Mouse (Mus musculus): Measurements from ENCODE around the gene Hsd17b3. TPM values are rescaled to one million over a fixed set of nuclear protein-coding genes. Genes with fewer than 3 reads are reported as not detected.
A peak's percentile ranks its signal among the peaks of the same experiment; 100 is the strongest.

Hsd17b3 gene
- polyA plus RNA-seq, 1 experiment from 2014 or later, result not detected

DNA sequence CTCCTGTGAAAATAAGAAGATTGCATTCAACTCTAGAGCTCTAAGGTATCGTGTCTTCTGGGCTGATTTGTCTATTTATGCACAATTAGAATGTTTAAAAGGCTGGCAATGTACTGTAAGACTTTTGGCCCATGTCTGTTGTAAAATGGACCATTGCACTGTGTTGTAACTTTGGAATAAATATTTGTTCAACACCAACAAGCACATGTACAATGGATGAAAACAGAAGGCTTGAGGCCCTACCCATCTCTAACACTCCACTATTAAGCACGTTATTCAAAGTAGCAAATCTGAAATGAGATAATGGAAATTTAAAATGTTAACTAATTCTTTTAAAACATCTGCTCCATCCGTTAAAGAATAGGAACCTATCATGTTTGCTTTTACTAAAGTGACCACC is 18.1 kb upstream of the Hsd17b3 start:
- Histone ChIP-seq H3K9me3 (no peaks in the 10 kb centered on the region), H3K9ac (no peak overlapping the region), H3K4me1 (replicated peaks) (peaks cover 23% of the 10 kb centered on the region), H3K27ac (replicated peaks) (peak overlapping the region; percentile 54; the same call in 1 of the 2 replicates), H3K4me3 (no peak overlapping the region), H3K4me2 (no peak overlapping the region), H3K36me3 (no peaks in the 10 kb centered on the region), H3K27me3 (no peaks in the 10 kb centered on the region)
- WGBS, result 28% methylated on average over 3 of the region's 3 CpGs
- ATAC-seq (ENCODE audit: low read depth), result no peak

DNA sequence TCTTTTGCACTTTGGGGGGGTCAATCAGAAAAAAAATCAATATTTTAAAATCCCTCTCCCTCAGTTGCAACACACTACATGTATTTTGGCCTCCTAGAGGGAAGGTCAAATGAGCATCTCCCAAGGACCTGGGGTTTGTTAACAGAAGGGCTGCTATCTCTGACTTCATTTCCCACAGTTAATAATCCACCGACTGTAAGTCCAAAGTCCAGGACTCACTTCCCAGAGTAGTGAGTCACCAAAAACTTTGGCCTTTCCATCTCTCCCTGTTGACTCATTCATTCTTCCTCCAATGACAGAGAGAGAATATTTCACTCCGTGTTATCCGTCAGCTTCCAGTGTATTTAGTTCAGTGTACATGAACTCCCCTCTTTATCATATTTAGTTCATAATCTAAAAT is 16.7 kb upstream of the Hsd17b3 start:
- Histone ChIP-seq H3K4me1 (replicated peaks) (peaks cover 23% of the 10 kb centered on the region), H3K4me3 (no peak overlapping the region), H3K27ac (replicated peaks) (no peak overlapping the region), H3K9me3 (no peaks in the 10 kb centered on the region), H3K36me3 (no peaks in the 10 kb centered on the region), H3K27me3 (no peaks in the 10 kb centered on the region), H3K4me2 (no peak overlapping the region), H3K9ac (no peak overlapping the region)
- 86% methylated on average over 3 of the region's 3 CpGs for WGBS
- no peak for ATAC-seq (ENCODE audit: low read depth)

DNA sequence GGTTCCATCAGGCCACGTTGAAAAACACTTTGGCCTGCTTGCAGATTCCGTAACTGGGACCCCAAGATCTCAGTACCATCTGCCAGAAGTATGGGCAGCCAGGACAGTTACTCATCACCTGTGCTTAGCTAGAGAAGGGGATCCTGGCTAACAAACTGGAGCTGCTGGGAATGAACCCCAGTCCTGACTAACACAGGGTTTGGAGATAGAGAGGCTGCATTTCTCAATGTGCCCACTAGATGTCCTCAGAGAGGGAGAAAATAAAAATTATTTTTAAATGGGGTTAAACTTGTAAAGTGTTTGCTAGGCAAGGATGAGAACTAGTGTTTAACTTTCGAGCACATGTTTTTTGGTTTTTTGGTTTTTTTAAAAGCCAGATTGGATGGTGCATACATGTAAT is 11.2 kb upstream of the Hsd17b3 start:
- ATAC-seq (ENCODE audit: low read depth), result peak; percentile 38; the same call in 1 of the 2 replicates
- WGBS, result 66% methylated on average over 3 of the region's 3 CpGs

DNA sequence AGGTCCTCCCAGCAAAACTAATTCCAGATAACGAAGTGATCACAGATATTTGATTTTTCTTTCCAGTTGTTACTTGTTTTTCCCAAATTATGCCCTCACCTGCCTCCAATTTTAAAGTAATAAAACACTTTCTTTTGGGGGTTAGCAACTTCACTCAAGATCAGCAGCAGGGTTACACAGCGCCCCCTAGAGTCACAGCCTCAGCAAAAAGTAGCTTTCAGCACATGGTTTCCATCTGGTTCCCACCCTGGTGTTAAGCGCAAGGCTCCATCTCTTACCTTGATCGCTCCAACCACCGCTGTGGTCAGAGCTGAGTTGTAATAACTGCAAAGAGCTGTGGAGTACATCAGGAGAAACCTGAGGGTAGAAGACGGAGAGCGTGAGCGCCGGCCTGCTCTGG is 10.0 kb upstream of the Hsd17b3 start:
- no peaks in the 10 kb centered on the region for H3K27me3 ChIP-seq
- no peaks in the 10 kb centered on the region for H3K4me1 ChIP-seq (replicated peaks)
- WGBS, result 74% methylated on average over 9 of the region's 9 CpGs
- no peaks in the 10 kb centered on the region for H3K36me3 ChIP-seq
- no peak overlapping the region for H3K9ac ChIP-seq
- H3K27ac ChIP-seq (replicated peaks), result no peak overlapping the region
- no peak overlapping the region for H3K4me3 ChIP-seq
- ATAC-seq (ENCODE audit: low read depth), result no peak
- no peak overlapping the region for H3K4me2 ChIP-seq
- no peaks in the 10 kb centered on the region for H3K9me3 ChIP-seq

More for the DNA sequence above, 11.2 kb upstream of the Hsd17b3 start:
- Histone ChIP-seq H3K27ac (replicated peaks) (no peak overlapping the region), H3K4me1 (replicated peaks) (no peaks in the 10 kb centered on the region), H3K27me3 (no peaks in the 10 kb centered on the region), H3K9me3 (no peaks in the 10 kb centered on the region), H3K9ac (no peak overlapping the region), H3K36me3 (no peaks in the 10 kb centered on the region), H3K4me2 (no peak overlapping the region), H3K4me3 (no peak overlapping the region)

DNA sequence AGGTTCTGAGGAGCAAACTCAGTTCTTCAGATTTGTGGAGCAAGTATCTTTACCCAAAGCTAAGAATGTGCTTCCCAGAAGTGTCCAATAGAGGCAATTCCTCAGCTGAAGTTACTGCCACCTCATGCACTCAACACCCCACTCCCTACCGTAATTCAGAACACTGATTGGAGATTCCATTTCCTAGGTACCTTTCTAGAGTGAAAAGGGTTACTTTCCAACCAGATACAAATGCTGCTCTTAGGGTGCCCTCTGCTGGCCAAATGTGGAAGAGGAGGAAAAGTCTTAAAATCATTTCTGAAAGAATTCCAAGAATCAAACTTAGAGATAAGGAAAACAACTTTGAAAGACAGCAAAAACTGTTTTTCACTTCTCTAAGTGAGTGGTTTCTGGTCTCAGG is 4.3 kb upstream of the Hsd17b3 start:
- no peak overlapping the region for H3K27ac ChIP-seq (replicated peaks)
- no peak for ATAC-seq (ENCODE audit: low read depth)
- H3K9ac ChIP-seq, result no peak overlapping the region
- H3K36me3 ChIP-seq, result no peaks in the 10 kb centered on the region
- H3K4me1 ChIP-seq (replicated peaks), result no peaks in the 10 kb centered on the region
- H3K4me2 ChIP-seq, result no peak overlapping the region
- 0 out of 2 replicates have a peak, but pooled peaks cover 4% of the 10 kb centered on the region for H3K27me3 ChIP-seq
- H3K4me3 ChIP-seq, result no peak overlapping the region
- no peaks in the 10 kb centered on the region for H3K9me3 ChIP-seq
- WGBS, result 5% methylated on average over 1 of the region's 1 CpGs

DNA sequence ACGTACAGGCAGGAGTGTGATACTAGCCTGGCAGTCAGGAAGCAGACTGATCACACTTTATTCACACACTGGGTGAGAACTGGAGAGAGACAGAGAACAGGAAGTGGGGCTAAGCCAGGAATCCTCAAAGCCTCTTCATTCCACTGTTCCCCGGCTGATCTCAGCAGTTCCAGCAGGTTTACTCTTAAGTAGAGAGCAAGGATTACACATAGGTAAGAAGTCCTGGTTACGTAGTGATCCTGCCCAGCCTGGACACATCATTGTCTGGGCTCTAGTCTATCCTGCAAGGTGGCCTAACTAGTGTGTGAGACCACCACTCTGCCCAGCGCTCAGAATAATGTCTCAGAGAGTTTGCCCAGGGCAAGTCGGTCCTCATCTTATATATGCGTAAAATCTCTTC is 3.7 kb upstream of the Hsd17b3 start:
- Histone ChIP-seq H3K4me3 (no peak overlapping the region), H3K36me3 (no peaks in the 10 kb centered on the region), H3K4me1 (replicated peaks) (no peaks in the 10 kb centered on the region), H3K27me3 (0 out of 2 replicates have a peak, but pooled peaks cover 4% of the 10 kb centered on the region), H3K9ac (no peak overlapping the region), H3K9me3 (no peaks in the 10 kb centered on the region), H3K27ac (replicated peaks) (no peak overlapping the region), H3K4me2 (no peak overlapping the region)
- 0 out of 2 replicates have a peak, but pooled peaks have one; percentile 47 for ATAC-seq (ENCODE audit: low read depth)
- 80% methylated on average over 6 of the region's 6 CpGs for WGBS

DNA sequence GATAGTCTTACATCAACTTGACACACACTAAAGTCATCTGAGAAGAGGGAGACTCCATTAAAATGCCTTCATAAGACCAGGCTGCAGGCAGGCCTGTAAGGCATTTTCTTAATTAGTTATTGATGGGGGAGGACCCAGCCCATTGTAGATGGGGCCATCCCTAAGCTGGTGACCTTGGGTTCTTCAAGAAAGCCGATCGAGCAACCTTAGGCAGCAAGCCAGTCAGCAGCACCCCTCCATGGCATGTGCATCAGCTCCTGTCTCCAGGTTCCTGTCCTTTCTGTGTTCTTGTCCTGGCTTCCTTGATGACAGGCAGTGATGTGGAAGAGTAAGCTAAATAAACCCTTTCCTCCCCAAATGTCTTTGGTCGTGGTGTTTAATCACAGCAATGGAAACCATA is 3.1 kb upstream of the Hsd17b3 start:
- ATAC-seq (ENCODE audit: low read depth), result no peak
- 68% methylated on average over 3 of the region's 3 CpGs for WGBS
- no peak overlapping the region for H3K27ac ChIP-seq (replicated peaks)
- H3K36me3 ChIP-seq, result no peaks in the 10 kb centered on the region
- no peak overlapping the region for H3K4me3 ChIP-seq
- no peak overlapping the region for H3K9ac ChIP-seq
- H3K4me2 ChIP-seq, result no peak overlapping the region
- H3K27me3 ChIP-seq, result 0 out of 2 replicates have a peak, but pooled peaks cover 4% of the 10 kb centered on the region
- H3K4me1 ChIP-seq (replicated peaks), result no peaks in the 10 kb centered on the region
- H3K9me3 ChIP-seq, result no peaks in the 10 kb centered on the region

DNA sequence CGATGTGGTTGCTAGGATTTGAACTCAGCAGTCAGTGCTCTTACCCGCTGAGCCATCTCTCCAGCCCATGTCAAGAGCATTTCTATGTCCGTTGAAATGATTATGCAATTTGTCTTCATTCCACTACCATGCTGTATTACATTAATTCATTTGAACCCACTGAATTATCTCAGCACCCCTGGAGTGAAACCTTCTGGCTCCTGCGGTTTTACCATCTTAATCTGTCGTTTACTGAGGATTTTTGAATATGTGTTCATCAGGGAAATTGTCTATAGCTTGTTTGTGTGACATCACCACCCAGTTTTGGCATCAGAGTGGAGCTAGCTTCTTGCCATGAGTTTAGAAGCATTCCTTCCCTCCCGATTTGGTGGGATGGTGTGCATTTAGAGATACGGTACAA is 2.0 kb upstream of the Hsd17b3 start:
- Histone ChIP-seq H3K27ac (replicated peaks) (no peak overlapping the region), H3K27me3 (0 out of 2 replicates have a peak, but pooled peaks cover 4% of the 10 kb centered on the region), H3K9me3 (no peaks in the 10 kb centered on the region), H3K4me1 (replicated peaks) (no peaks in the 10 kb centered on the region), H3K4me3 (no peak overlapping the region), H3K36me3 (no peaks in the 10 kb centered on the region), H3K4me2 (no peak overlapping the region), H3K9ac (no peak overlapping the region)
- ATAC-seq (ENCODE audit: low read depth), result no peak
- WGBS, result 60% methylated on average over 7 of the region's 7 CpGs

DNA sequence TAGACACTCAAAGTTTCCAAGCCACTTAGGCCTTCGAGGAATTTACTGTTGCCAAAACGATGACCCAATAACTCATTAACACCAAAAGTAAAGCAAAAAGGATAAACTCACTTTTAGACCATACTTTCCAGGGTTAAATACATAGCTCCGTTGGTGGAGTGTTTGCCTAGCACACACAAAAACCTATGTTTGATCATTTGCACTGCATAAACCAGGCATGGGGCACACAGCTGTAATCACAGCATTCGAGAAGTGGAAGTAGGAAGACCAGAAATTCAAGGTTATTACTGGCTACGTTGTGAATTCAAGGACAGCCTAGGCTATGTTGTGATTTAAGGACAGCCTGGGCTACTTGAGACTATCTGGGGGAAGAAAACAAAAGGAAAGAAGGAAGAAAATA is 1.2 kb upstream of the Hsd17b3 start:
- H3K9ac ChIP-seq, result no peak overlapping the region
- ATAC-seq (ENCODE audit: low read depth), result no peak
- H3K27ac ChIP-seq (replicated peaks), result no peak overlapping the region
- H3K4me1 ChIP-seq (replicated peaks), result no peaks in the 10 kb centered on the region
- H3K9me3 ChIP-seq, result no peaks in the 10 kb centered on the region
- H3K4me3 ChIP-seq, result no peak overlapping the region
- 80% methylated on average over 5 of the region's 5 CpGs for WGBS
- no peaks in the 10 kb centered on the region for H3K36me3 ChIP-seq
- 0 out of 2 replicates have a peak, but pooled peaks cover 4% of the 10 kb centered on the region for H3K27me3 ChIP-seq
- no peak overlapping the region for H3K4me2 ChIP-seq

DNA sequence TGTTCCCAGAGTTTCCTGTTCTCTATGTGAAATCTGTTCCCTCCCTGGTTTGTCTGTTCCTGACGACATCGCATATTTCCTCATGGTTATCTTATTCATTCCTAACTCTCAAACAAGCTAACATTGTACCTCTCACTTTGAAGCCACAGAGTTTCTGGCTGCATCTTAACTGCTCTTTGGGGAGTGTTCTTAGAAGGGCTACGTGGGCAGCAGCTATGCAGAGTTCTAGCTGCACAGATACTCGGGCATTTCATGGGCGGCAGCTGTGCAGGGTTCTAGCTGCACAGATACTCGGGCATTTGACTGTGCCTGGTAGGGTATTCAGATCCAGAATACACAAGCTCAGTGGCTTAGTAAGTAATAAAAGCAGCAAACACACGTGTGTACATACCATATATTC is 973 bp downstream of the Hsd17b3 start:
- ATAC-seq (ENCODE audit: low read depth), result no peak

DNA sequence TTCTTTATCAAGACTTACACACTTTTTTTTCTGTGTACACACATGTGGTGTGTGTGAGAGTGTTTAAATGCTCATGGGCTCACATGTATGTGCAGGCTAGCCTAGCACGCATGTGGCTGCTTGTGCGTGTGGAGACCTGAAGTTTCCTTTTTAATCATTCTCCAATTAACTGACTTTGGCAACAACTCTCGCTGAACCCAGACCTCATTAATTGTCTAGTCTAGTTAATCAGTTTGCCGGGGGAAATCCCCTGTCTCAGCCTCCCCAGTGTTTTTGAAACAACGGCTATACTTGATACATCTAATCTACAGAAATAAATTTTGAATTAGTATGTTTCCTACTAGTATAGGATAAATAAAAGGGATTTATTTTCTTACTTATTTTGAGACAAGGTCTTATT is 3.0 kb downstream of the Hsd17b3 start:
- 89% methylated on average over 5 of the region's 5 CpGs for WGBS
- Histone ChIP-seq H3K4me2 (no peak overlapping the region), H3K9me3 (no peaks in the 10 kb centered on the region), H3K27ac (replicated peaks) (no peak overlapping the region), H3K4me3 (no peak overlapping the region), H3K4me1 (replicated peaks) (peaks cover 11% of the 10 kb centered on the region), H3K27me3 (no peaks in the 10 kb centered on the region), H3K9ac (no peak overlapping the region), H3K36me3 (no peaks in the 10 kb centered on the region)
- no peak for ATAC-seq (ENCODE audit: low read depth)

More for the DNA sequence above, 973 bp downstream of the Hsd17b3 start:
- no peaks in the 10 kb centered on the region for H3K36me3 ChIP-seq
- H3K27me3 ChIP-seq, result 0 out of 2 replicates have a peak, but pooled peaks cover 4% of the 10 kb centered on the region
- H3K27ac ChIP-seq (replicated peaks), result no peak overlapping the region
- no peak overlapping the region for H3K4me2 ChIP-seq
- H3K9ac ChIP-seq, result no peak overlapping the region
- 79% methylated on average over 7 of the region's 7 CpGs for WGBS
- no peak overlapping the region for H3K4me3 ChIP-seq
- H3K9me3 ChIP-seq, result no peaks in the 10 kb centered on the region
- H3K4me1 ChIP-seq (replicated peaks), result no peaks in the 10 kb centered on the region

DNA sequence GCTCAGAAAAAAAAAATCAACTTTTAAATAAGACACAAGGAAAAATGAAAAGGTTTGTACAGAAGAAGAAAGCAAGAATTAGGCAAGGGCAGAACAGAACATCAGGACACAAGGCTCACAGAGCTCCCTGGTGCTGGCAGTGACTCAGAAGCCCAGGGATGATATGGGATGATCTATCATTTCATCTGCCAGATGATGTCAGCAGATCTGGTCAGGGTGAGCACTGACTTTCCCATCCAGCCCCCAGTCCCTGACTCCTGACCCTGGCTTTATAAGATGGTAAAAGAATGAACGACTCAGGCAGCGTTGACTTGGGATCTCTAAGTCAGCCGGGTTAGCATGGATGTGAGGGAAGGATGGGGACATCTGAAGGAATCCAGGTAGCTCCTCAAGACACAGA is 5.7 kb downstream of the Hsd17b3 start:
- Histone ChIP-seq H3K27me3 (no peaks in the 10 kb centered on the region), H3K9ac (no peak overlapping the region), H3K4me2 (no peak overlapping the region), H3K4me1 (replicated peaks) (peaks cover 20% of the 10 kb centered on the region), H3K36me3 (no peaks in the 10 kb centered on the region), H3K27ac (replicated peaks) (no peak overlapping the region), H3K4me3 (no peak overlapping the region), H3K9me3 (no peaks in the 10 kb centered on the region)
- no peak for ATAC-seq (ENCODE audit: low read depth)
- 87% methylated on average over 3 of the region's 3 CpGs for WGBS
